Mouse (Mus musculus) stomach, postnatal 0 days (tissue): ENCODE measurements around the gene Rragc. TPM values are rescaled to one million over a fixed set of nuclear protein-coding genes. Genes with fewer than 3 reads are reported as not detected.

Source experiments
- ATAC-seq: fragments of 200-750 bp; cut with Nextera tagmentation; 2 replicates; pipeline ENCODE4 v1.8.0; 2017; ENCODE audit not compliant: low FRiP score, low TSS enrichment
- DNase-seq: peaks from one replicate; pipeline ENCODE4 v3.0.0-alpha.2; 2016; ENCODE audit warnings: low spot score
- H3K27ac ChIP-seq: fragments of 300-500 bp; sonication (generic); replicated peaks from 2 replicates; pipeline ENCODE4 v1.5.1; 2014; ENCODE audit warnings: mild to moderate bottlenecking, control low read depth
- H3K27me3 ChIP-seq: fragments of 300-500 bp; sonication (generic); 2 replicates; pipeline ENCODE4 v1.6.1; 2014; ENCODE audit warnings: low read length; ENCODE audit not compliant: control insufficient read depth, insufficient read depth
- H3K36me3 ChIP-seq: fragments of 300-500 bp; sonication (generic); 2 replicates; pipeline ENCODE4 v1.6.1; 2014; ENCODE audit warnings: low read length, mixed read lengths; ENCODE audit not compliant: control insufficient read depth, insufficient read depth
- H3K4me1 ChIP-seq: fragments of 300-500 bp; sonication (generic); replicated peaks from 2 replicates; pipeline ENCODE4 v1.6.1; 2014; ENCODE audit warnings: antibody characterized with exemption; ENCODE audit not compliant: control insufficient read depth, insufficient read depth
- H3K4me2 ChIP-seq: fragments of 300-500 bp; sonication (generic); replicated peaks from 2 replicates; pipeline ENCODE4 v1.6.1; 2014; ENCODE audit warnings: low read depth, mild to moderate bottlenecking, control low read depth, moderate library complexity
- H3K4me3 ChIP-seq: fragments of 300-500 bp; sonication (generic); 2 replicates; pipeline ENCODE4 v1.5.1; 2014; ENCODE audit warnings: low read depth, low read length, control low read depth
- H3K9ac ChIP-seq: fragments of 300-500 bp; sonication (generic); 2 replicates; pipeline ENCODE4 v1.6.1; 2014; ENCODE audit warnings: mild to moderate bottlenecking, low read length, control low read depth, mixed read lengths
- H3K9me3 ChIP-seq: fragments of 300-500 bp; sonication (generic); 2 replicates; pipeline ENCODE4 v1.6.1; 2016; ENCODE audit warnings: low read length; ENCODE audit not compliant: control insufficient read depth
- CTCF ChIP-seq: IDR thresholded peaks from 2 replicates; pipeline ENCODE4 v1.5.1; 2016; ENCODE audit warnings: antibody characterized with exemption, low read depth, mild to moderate bottlenecking, moderate library complexity
- EP300 ChIP-seq: optimal IDR thresholded peaks from 2 replicates; pipeline ENCODE3; 2016; ENCODE audit warnings: antibody characterized with exemption
- WGBS: fragments of 180-500 bp; shearing (Covaris S2); extraction: QIAGEN DNeasy Blood & Tissue Kit; methylation state at CpG from one replicate; pipeline ENCODE4 v1.1.7; 2014; 5-methylcytosine and 5-hydroxymethylcytosine counted together
- polyA plus RNA-seq: library from polyadenylated mRNA; unstranded; fragments of >200 nt; fragmentation: Nextera tagmentation; extraction: Ambion mirVana; gene quantifications from 2 replicates; pipeline ENCODE4 v1.2.1, GENCODE M21; 2015

Rragc gene
- polyA plus RNA-seq, 1 experiment from 2014 or later = 38.3 TPM

- 0 out of 2 replicates have a peak, but pooled peaks have one; percentile 9 for TF ChIP-seq CTCF
- TF ChIP-seq EP300 = no peak
- 1% methylated on average over 49 of the region's 49 CpGs for WGBS
- Histone ChIP-seq H3K4me1 (no peaks in the 10 kb centered on the region), H3K9me3 (no peaks in the 10 kb centered on the region), H3K9ac (peak within 1 kb of the TSS; percentile 79), H3K4me3 (peak within 1 kb of the TSS; percentile 76), H3K27me3 (no peaks in the 10 kb centered on the region), H3K4me2 (peak within 1 kb of the TSS; percentile 84), H3K36me3 (no peaks in the 10 kb centered on the region), H3K27ac (peak within 1 kb of the TSS; percentile 85)
- ATAC-seq (peak; percentile 100), DNase-seq (peak; percentile 100)
Observed at GRCm38 (mm10) chr4:123904333-123905125, 12.7 kb upstream of the Rragc start, which contains the start of gene Mycbp. Gene Mycbp, plus strand, starts transcription at chr4:123904832.

DNA sequence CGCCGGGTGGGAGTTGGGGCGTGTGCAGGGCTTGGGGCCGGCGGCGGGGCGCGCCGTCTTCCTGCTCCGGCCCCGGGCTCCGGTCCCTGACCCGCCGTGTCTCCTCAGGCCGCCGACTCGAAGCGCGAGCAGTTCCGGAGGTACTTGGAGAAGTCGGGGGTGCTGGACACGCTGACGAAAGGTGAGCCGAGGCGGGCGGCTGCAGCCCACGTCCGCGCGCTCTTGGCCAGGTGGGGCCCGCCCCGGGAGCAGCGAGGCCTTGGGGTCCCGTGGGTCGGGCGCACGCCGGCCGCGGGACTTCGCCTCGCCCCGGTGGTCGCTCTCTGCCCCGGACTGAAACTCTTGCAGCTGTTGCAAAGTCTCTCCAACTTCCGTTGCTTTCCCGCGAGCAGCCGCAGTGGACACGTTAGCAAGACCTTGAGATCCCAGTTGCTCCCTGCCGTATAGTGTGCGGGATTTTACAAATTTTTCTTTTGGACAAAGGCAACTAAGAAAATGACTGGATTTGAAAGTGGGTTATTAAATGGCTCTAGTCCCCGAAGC, 12.0 kb upstream of the Rragc start:
- Histone ChIP-seq H3K4me1 (no peaks in the 10 kb centered on the region), H3K4me2 (peak overlapping the region; percentile 84), H3K36me3 (no peaks in the 10 kb centered on the region), H3K9me3 (no peaks in the 10 kb centered on the region), H3K27me3 (no peaks in the 10 kb centered on the region), H3K9ac (peak overlapping the region; percentile 79), H3K4me3 (peak overlapping the region; percentile 76), H3K27ac (peak overlapping the region; percentile 85)
- TF ChIP-seq EP300 = no peak
- TF ChIP-seq CTCF = no peak
- WGBS = under 1% methylated on average over 52 of the region's 53 CpGs
- DNase-seq = no peak
- no peak; the same call in 1 of the 2 replicates for ATAC-seq

DNA sequence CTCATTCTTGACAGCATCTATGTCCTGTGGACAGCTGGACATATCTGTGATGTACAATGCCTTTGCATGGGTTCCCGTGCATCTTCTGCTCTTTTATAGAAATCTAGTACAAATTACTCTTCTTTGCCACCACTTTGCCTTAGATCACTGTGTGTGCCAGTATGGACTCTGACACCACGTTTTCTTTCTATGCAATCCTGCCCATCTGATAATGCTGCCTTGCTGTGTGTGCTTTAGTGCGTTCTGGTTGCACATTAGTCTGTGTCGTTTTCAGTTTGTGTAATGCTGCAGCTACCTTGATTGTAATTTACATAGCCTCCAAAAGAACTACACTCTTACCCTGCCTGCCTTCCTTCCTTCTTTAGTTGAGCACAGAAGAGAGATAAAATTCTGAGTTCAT, 5.7 kb upstream of the Rragc start:
- Histone ChIP-seq H3K4me2 (no peak overlapping the region), H3K27me3 (no peaks in the 10 kb centered on the region), H3K9ac (no peak overlapping the region), H3K4me3 (no peak overlapping the region), H3K27ac (no peak overlapping the region), H3K36me3 (no peaks in the 10 kb centered on the region), H3K9me3 (no peaks in the 10 kb centered on the region), H3K4me1 (peaks cover 3% of the 10 kb centered on the region)
- ATAC-seq (no peak), DNase-seq (no peak)
- WGBS = 76% methylated on average over 4 of the region's 4 CpGs
- no peak for TF ChIP-seq CTCF

GRCm38 (mm10) chr4:123912431-123912830, 4.8 kb upstream of the Rragc start:
- H3K9ac ChIP-seq = no peak overlapping the region
- ATAC-seq = no peak
- 42% methylated on average over 2 of the region's 2 CpGs for WGBS
- no peak overlapping the region for H3K27ac ChIP-seq
- TF ChIP-seq EP300 (no peak), CTCF (no peak)
- H3K9me3 ChIP-seq = no peaks in the 10 kb centered on the region
- DNase-seq = no peak
- no peak overlapping the region for H3K4me3 ChIP-seq
- H3K27me3 ChIP-seq = no peaks in the 10 kb centered on the region
- H3K36me3 ChIP-seq = no peaks in the 10 kb centered on the region
- H3K4me2 ChIP-seq = no peak overlapping the region
- peaks cover 3% of the 10 kb centered on the region for H3K4me1 ChIP-seq

GRCm38 (mm10) chr4:123917548-123918140, 398 bp downstream of the Rragc start, which contains the start of gene 4930535I16Rik:
Gene 4930535I16Rik, minus strand, starts transcription at chr4:123918022.
- Histone ChIP-seq H3K4me2 (peak within 1 kb of the TSS; percentile 85), H3K27me3 (no peaks in the 10 kb centered on the region), H3K9me3 (no peaks in the 10 kb centered on the region), H3K4me1 (peaks cover 3% of the 10 kb centered on the region), H3K36me3 (no peaks in the 10 kb centered on the region; the same call in 1 of the 2 replicates), H3K27ac (peak within 1 kb of the TSS; percentile 94), H3K4me3 (peak within 1 kb of the TSS; percentile 90), H3K9ac (peak within 1 kb of the TSS; percentile 96)
- ATAC-seq = peak; percentile 48; the same call in 1 of the 2 replicates
- peak; percentile 64 for DNase-seq
- no peak for TF ChIP-seq CTCF
- TF ChIP-seq EP300 = no peak
- 0% methylated on average over 39 of the region's 63 CpGs for WGBS
